Mouse (Mus musculus): ENCODE results near the gene Ushbp1. TPM values are rescaled to one million over a fixed set of nuclear protein-coding genes. Genes with fewer than 3 reads are reported as not detected.
"Not testable (repeated sequence)": the region's sequence is repeated elsewhere in the genome, so short reads cannot be mapped to it uniquely, and the experiment has no call there.

Ushbp1 gene
- 2.9 and 4.8 TPM in 2 replicates for total RNA-seq (2014; rRNA removed)
- 5.1 and 5.3 TPM in 2 replicates for polyA plus RNA-seq (2015; fragmentation: Nextera tagmentation; extraction: Ambion mirVana)

- peak within 1 kb of the TSS; percentile 92 for H3K4me2 ChIP-seq (ENCODE audit: low read depth, low read length)
- no peak for TF ChIP-seq CTCF (IDR thresholded peaks at IDR 0.05; ENCODE audit: low read depth)
- H3K4me1 ChIP-seq (ENCODE audit: insufficient read depth, low read length), result peaks cover 10% of the 10 kb centered on the region
- 0 out of 2 replicates have a peak, but pooled peaks cover 4% of the 10 kb centered on the region for H3K36me3 ChIP-seq (ENCODE audit: insufficient read depth, low read length)
- H3K9me3 ChIP-seq (ENCODE audit: low read length), result no peaks in the 10 kb centered on the region
- H3K4me3 ChIP-seq (ENCODE audit: low read length), result peak within 1 kb of the TSS; percentile 67
- H3K27me3 ChIP-seq (ENCODE audit: insufficient read depth, low read length), result no peaks in the 10 kb centered on the region
- DNase-seq (ENCODE audit: low spot score) (no peak), ATAC-seq (no peak)
- H3K9ac ChIP-seq (replicated peaks; ENCODE audit: low read length), result peak within 1 kb of the TSS; percentile 67; the same call in 1 of the 2 replicates
- WGBS, result 87% methylated on average over 9 of the region's 9 CpGs
- H3K27ac ChIP-seq, result peak within 1 kb of the TSS; percentile 42
Measured at GRCm38 (mm10) chr8:71395629-71396028, at the start of gene Ushbp1. Ushbp1 (minus strand) TSS chr8:71395802.

GRCm38 (mm10) chr8:71445096-71445495 lies 49.5 kb upstream of the Ushbp1 start:
- no peaks in the 10 kb centered on the region for H3K36me3 ChIP-seq (ENCODE audit: insufficient read depth, low read length)
- TF ChIP-seq CTCF (IDR thresholded peaks at IDR 0.05; ENCODE audit: low read depth), result no peak
- no peak overlapping the region for H3K4me2 ChIP-seq (ENCODE audit: low read depth, low read length)
- H3K27me3 ChIP-seq (ENCODE audit: insufficient read depth, low read length), result no peaks in the 10 kb centered on the region
- 87% methylated on average over 7 of the region's 7 CpGs for WGBS
- H3K9me3 ChIP-seq (ENCODE audit: low read length), result no peaks in the 10 kb centered on the region
- no peak overlapping the region for H3K27ac ChIP-seq
- H3K9ac ChIP-seq (replicated peaks; ENCODE audit: low read length), result no peak overlapping the region
- no peak for ATAC-seq
- no peaks in the 10 kb centered on the region for H3K4me1 ChIP-seq (ENCODE audit: insufficient read depth, low read length)
- no peak for DNase-seq (ENCODE audit: low spot score)
- H3K4me3 ChIP-seq (ENCODE audit: low read length), result no peak overlapping the region

- H3K36me3 ChIP-seq (ENCODE audit: insufficient read depth, low read length), result no peaks in the 10 kb centered on the region
- H3K4me1 ChIP-seq (ENCODE audit: insufficient read depth, low read length), result no peaks in the 10 kb centered on the region
- peak; percentile 81 for TF ChIP-seq CTCF (IDR thresholded peaks at IDR 0.05; ENCODE audit: low read depth)
- no peaks in the 10 kb centered on the region for H3K27me3 ChIP-seq (ENCODE audit: insufficient read depth, low read length)
- DNase-seq (ENCODE audit: low spot score) (peak; percentile 84), ATAC-seq (peak; percentile 69; the same call in 1 of the 2 replicates)
- H3K9ac ChIP-seq (replicated peaks; ENCODE audit: low read length), result no peak overlapping the region
- H3K4me2 ChIP-seq (ENCODE audit: low read depth, low read length), result no peak overlapping the region
- WGBS, result under 1% methylated on average over 7 of the region's 7 CpGs
- no peak overlapping the region for H3K4me3 ChIP-seq (ENCODE audit: low read length)
- no peak overlapping the region for H3K27ac ChIP-seq
- H3K9me3 ChIP-seq (ENCODE audit: low read length), result no peaks in the 10 kb centered on the region
Measured at GRCm38 (mm10) chr8:71441404-71441803, 45.8 kb upstream of the Ushbp1 start.

- H3K9me3 ChIP-seq (ENCODE audit: low read length), result no peaks in the 10 kb centered on the region
- WGBS, result 44% methylated on average over 3 of the region's 3 CpGs
- ATAC-seq (no peak), DNase-seq (ENCODE audit: low spot score) (no peak)
- H3K27ac ChIP-seq, result no peak overlapping the region
- no peaks in the 10 kb centered on the region for H3K36me3 ChIP-seq (ENCODE audit: insufficient read depth, low read length)
- no peak overlapping the region for H3K4me2 ChIP-seq (ENCODE audit: low read depth, low read length)
- H3K9ac ChIP-seq (replicated peaks; ENCODE audit: low read length), result no peak overlapping the region
- no peak for TF ChIP-seq CTCF (IDR thresholded peaks at IDR 0.05; ENCODE audit: low read depth)
- H3K4me1 ChIP-seq (ENCODE audit: insufficient read depth, low read length), result no peaks in the 10 kb centered on the region
- H3K4me3 ChIP-seq (ENCODE audit: low read length), result no peak overlapping the region
- H3K27me3 ChIP-seq (ENCODE audit: insufficient read depth, low read length), result no peaks in the 10 kb centered on the region
Measured at GRCm38 (mm10) chr8:71437041-71437440, 41.4 kb upstream of the Ushbp1 start.

GRCm38 (mm10) chr8:71432935-71433334 lies 37.3 kb upstream of the Ushbp1 start:
- not testable (repeated sequence) for H3K27ac ChIP-seq; H3K27me3 ChIP-seq (ENCODE audit: insufficient read depth, low read length); H3K9me3 ChIP-seq (ENCODE audit: low read length); H3K4me2 ChIP-seq (ENCODE audit: low read depth, low read length); H3K4me1 ChIP-seq (ENCODE audit: insufficient read depth, low read length); H3K9ac ChIP-seq (replicated peaks; ENCODE audit: low read length); ATAC-seq; H3K4me3 ChIP-seq (ENCODE audit: low read length); H3K36me3 ChIP-seq (ENCODE audit: insufficient read depth, low read length); DNase-seq (ENCODE audit: low spot score)
- WGBS, result 66% methylated on average over 1 of the region's 1 CpGs

- ATAC-seq, result no peak
- Histone ChIP-seq H3K27ac (no peak overlapping the region), H3K9me3 (ENCODE audit: low read length) (0 out of 2 replicates have a peak, but pooled peaks cover 7% of the 10 kb centered on the region), H3K4me1 (ENCODE audit: insufficient read depth, low read length) (no peaks in the 10 kb centered on the region), H3K4me2 (ENCODE audit: low read depth, low read length) (no peak overlapping the region), H3K27me3 (ENCODE audit: insufficient read depth, low read length) (no peaks in the 10 kb centered on the region), H3K4me3 (ENCODE audit: low read length) (no peak overlapping the region), H3K9ac (replicated peaks; ENCODE audit: low read length) (no peak overlapping the region), H3K36me3 (ENCODE audit: insufficient read depth, low read length) (no peaks in the 10 kb centered on the region)
- TF ChIP-seq CTCF (IDR thresholded peaks at IDR 0.05; ENCODE audit: low read depth), result no peak
- no peak for DNase-seq (ENCODE audit: low spot score)
Measured at GRCm38 (mm10) chr8:71422121-71422520, 26.5 kb upstream of the Ushbp1 start.

GRCm38 (mm10) chr8:71411535-71412273 lies 16.1 kb upstream of the Ushbp1 start:
- Histone ChIP-seq H3K4me3 (ENCODE audit: low read length) (no peak overlapping the region), H3K27ac (no peak overlapping the region), H3K27me3 (ENCODE audit: insufficient read depth, low read length) (no peaks in the 10 kb centered on the region), H3K36me3 (ENCODE audit: insufficient read depth, low read length) (no peaks in the 10 kb centered on the region), H3K4me2 (ENCODE audit: low read depth, low read length) (no peak overlapping the region), H3K4me1 (ENCODE audit: insufficient read depth, low read length) (0 out of 2 replicates have a peak, but pooled peaks cover under 1% of the 10 kb centered on the region), H3K9ac (replicated peaks; ENCODE audit: low read length) (no peak overlapping the region), H3K9me3 (ENCODE audit: low read length) (no peaks in the 10 kb centered on the region)
- WGBS, result 47% methylated on average over 11 of the region's 11 CpGs
- DNase-seq (ENCODE audit: low spot score) (no peak), ATAC-seq (no peak)
- no peak for TF ChIP-seq CTCF (IDR thresholded peaks at IDR 0.05; ENCODE audit: low read depth)

Data from hindbrain, postnatal 0 days (tissue).